Mouse (Mus musculus) inflammation-experienced regulatory T-cells, adult 6 months (primary cell): ENCODE results near the gene Wdr89. TPM values are rescaled to one million over a fixed set of nuclear protein-coding genes. Genes with fewer than 3 reads are reported as not detected.
A peak's percentile ranks its signal among the peaks of the same experiment; 100 is the strongest.

Experiments used
- ATAC-seq: one replicate; pipeline ENCODE4 v1.8.0; 2017
- polyA plus RNA-seq, 3 experiments: library from polyadenylated mRNA; unstranded; fragments of 100-300 nt; shearing (Covaris generic); gene quantifications; one replicate each; pipeline ENCODE4 v1.2.1; 2017

The Wdr89 gene
- polyA plus RNA-seq, 3 experiments from 2014 or later = 15.7 to 29.2 (median 21.9) TPM

DNA sequence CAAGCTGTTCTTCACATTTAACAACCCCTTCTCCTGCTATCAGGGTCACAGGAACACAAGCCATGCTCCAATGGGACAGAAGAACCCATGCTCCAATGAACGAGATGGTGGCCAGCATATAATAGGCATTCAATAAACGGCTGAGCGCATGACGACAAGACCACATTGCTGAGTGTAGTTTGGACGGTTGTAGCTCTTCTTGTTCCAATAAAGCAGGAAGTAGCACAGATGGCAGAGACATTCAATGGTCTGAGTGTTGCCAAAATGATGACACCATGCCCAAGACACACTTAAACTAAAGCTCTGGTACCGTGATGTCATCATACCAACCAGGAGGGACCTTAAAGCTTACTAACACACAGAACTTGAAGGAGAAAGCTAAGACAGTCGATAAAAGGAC, 56.6 kb downstream of the Wdr89 start:
- no peak for ATAC-seq

DNA sequence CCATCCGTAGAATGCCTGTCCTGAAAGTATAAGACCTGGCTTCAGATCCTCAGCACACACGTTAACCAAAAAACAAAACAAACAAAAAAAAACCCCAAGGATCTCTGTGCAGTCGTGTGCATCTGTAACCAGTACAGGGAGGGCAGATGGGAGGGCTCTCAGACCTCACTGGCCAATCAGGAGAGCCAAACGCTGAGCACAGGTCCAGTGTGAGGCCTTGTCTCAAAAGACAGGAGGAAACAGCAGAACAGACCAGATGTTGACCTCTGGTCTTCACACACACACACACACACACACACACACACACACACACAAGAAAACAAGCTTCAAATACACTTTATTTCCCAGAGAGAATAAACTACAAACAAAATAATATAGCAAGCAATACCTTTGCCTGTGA, 69.8 kb downstream of the Wdr89 start:
- no peak for ATAC-seq

DNA sequence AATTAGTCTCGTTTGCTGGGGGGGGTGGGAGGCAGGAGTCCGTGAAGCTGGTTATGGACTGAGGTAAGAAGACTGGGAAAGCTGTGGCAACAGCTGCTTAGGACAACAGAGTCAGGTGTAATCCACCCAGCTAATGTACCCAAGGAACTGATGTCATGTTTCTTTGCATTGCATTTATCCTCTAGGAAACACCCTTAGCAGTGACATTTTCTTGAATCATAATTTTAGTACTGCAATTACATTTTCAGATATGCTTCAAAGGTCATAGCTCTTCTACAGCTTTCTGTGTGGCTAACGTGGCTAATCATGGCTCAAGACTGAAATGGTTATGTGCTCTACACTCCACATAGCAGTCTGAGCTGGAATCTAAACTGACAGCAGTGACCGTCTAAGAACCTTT, 70.3 kb downstream of the Wdr89 start:
- ATAC-seq = no peak

DNA sequence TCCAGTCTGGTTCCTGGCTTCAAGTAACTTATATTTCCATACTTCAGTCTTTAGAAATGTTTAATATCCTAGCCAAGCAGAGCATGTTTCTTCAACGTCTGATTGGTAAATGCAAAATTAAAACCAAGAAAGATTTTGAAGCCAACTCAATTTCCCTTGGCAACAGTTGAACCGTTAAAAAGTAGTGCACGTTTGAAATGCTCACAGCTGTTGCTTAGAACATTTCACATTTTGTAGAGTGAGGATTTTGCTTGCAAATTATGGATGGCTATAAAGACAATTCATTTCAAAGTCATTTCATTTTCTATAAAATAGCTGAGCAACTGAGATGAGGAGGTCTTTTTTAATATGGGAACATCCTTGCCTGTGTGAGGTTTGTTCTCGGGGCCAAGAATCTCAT, 71.6 kb downstream of the Wdr89 start:
- ATAC-seq = no peak

DNA sequence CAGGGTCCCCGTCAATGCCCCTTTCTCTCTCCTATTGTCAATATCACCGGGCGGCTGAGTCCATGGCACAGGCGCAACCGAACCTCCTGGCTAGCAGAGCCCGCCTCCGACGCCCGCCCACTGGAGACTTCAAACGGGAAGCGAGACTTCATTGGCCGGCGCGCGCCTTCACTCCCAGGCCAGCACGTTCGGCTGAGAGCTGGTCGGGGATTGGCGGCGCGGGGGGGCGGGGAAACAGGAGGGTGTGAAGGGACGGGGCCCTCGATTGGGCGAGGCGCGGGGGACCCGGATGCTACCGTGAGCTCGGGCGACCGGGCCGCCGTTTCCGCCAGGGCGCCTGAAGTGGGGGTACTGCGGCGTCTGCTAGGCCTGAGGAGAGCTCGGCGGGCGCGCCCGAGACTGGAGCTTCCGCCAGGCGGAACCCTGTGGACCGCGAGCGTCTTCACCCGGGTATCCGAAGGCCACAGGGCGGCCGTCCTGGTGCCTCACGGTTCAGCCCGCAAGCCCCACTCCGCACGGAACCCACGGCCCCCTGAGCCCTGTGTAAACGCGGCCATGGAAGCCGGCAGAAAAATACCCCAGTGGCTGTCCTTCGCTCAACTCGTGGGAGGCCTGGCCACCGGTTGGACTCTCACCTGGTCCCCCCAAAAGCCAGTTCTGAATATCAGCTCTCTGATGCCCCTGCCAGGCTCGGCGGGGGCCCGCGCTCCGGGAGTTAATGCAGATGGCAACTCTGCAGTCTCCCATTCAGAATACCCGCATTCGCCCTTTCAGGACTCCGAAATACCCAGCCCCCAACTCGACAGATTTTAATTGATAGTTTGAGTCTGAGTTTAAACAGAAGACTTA, 73.0 kb downstream of the Wdr89 start, which contains the start of gene Ppp2r5e:
Gene Ppp2r5e (minus strand): TSS at position 92 of the 849 bp plus-strand sequence.
- peak; percentile 96 for ATAC-seq

DNA sequence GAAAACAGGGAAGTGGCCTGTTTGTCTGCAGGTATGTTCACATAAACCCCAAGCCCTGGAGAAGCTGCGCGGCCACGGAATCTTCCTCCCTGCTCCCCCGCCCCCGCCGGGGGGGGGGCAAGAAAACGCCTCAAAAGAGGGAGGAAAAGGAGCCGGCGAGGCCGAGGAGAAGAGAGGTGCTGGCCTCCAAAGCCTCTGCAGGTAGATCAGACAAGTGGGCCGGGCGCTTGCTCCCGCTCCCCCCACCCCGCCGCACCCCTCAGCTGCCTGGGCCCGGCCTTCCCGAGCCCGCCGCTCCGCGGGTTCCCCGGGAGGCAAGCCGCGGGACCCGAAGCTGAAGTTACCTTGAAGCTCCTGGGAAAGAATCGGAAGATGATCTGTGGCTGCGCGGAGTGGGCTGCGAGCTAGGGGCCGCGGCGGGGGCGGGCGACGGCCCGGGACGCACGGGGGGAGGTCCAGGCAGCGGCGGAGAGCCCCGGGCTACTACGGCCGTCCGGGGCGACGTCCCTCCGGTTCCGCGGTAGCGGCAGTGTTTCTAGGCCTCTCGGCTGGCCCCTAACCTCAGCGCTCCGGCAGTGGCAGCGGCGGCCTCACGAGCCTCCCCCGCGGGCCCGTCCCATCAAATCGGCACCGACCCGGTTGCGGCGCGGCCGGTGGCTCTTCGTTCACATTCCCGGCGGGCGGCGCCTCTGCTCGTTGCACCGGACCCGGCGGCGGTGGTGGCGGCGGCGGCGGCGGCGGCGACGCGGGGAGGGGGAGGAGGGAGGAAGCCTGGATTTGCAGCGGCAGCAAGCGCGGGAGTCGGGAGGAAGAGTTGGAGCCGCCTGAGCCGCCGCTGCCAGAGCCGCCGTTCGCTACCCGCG, 73.8 kb downstream of the Wdr89 start:
- peak; percentile 7 for ATAC-seq

DNA sequence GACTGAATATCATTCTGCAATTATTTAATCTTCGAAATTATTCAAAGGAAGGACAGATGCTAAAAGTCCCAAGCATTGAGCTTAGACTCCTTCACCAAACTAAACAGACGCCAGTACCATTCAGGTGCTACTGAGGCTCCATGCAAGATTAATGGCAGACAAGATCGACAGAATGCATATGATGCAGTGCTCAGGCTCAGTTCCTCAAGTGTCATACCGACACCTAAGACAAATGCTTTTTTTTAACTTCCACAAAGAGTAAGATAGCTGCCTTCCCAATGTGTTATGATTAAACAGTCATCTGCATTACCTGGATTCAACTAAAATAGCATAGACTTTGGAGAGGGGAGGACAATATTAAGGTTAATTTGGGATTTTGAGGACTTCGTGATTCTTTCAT, 74.9 kb downstream of the Wdr89 start:
- no peak for ATAC-seq

DNA sequence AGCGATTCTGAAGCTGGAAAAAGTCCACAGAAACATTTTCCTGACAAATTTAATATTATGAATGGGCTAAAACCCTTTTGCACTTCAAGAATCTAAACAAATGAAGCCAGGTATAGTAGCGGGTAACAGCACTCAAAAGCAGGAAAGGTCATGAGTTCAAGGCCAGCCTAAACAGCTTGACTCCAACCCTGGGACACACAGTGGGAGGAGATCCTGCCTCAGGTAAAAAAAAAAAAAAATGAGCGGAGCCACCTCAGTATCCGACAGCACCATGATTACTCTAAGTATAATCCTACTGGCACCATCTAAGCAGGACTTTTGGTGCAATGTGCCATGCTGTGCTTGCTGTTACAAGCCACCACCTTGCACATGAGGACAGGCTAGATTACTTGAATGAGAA, 75.5 kb downstream of the Wdr89 start:
- no peak for ATAC-seq

DNA sequence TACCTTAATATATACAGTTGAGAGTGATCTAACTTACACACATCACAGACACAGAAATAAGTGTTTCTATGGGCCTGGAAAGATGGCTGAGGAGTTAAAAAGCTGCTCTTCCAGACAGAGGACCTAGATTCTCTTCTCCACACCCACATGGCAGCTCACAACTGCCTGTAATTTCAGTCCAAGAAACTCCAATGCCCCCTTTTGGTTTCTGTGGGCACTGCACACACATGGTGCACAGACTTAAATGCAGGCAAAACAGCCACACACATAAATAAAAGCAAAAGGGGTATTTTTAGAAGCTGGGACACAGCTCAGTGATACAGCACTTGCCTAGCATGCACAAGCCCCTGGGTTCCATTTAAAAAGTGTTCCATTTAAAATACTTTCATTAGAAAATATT, 81.8 kb downstream of the Wdr89 start:
- no peak for ATAC-seq

DNA sequence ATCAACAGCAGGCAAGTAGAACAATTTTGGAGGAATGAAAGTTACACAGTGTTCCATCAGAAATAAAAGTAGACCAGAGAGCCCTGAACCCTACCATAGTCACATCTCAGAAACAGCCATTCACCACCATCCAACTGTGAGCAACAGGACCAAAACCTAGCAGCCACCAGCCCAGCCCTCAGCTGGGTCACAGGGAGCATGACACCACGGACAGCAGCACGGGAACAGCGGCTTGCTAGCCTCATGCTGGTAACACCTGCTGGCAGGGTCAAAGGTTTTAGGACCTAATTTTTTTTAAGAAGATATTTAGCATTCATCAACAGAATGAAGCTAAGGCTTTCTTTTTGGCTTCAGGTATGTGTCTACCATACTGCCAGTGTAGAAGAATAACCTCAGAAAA, 85.6 kb downstream of the Wdr89 start:
- no peak for ATAC-seq

Other genes with a start within 250 kb of the Wdr89 start
- 1 to 10 TPM; 6.3 to 8.3 (median 7.3) TPM for gene Ppp2r5e, start 73.3 kb downstream of the Wdr89 start, polyA plus RNA-seq
- gene Sgpp1, start 66.2 kb upstream of the Wdr89 start, polyA plus RNA-seq = 10 to 100 TPM; 10.7 to 18.4 (median 12.1) TPM
- 10 to 100 TPM; 14.7 to 16.0 (median 15.6) TPM for gene Syne2, start 148.6 kb upstream of the Wdr89 start, polyA plus RNA-seq